Comparison of ENCODE assay signal across 14 mouse cellular contexts in genomic region chr7:141584048-141584841, GRCm38 (mm10). TPM values are rescaled to one million over a fixed set of nuclear protein-coding genes. Genes with fewer than 3 reads are reported as not detected.
DNase-seq lines count a peak whose midpoint lies in the region; ATAC-seq and TF ChIP-seq lines count a peak whose summit lies in the region.
"Had no signal": no experiment of that assay in that cellular context is flagged by ENCODE, and none has a peak within 500 bp of the region (broad histone marks: within the 10 kb centered on the region; RNA-seq: fewer than 3 reads in every experiment).

No protein-coding gene starts in this region.

- 0 out of 2 replicates have a peak, but pooled peaks have one; percentile 16 for TF ChIP-seq CTCF in kidney, adult 2 months (conservative IDR thresholded peaks at IDR 0.05; ENCODE audit: insufficient read depth, insufficient read length, low read depth, low read length)

- DNase-seq in kidney, adult 2 months, result peak; percentile 71
- DNase-seq in kidney, postnatal 10 days, result no peak
- DNase-seq in thymus, postnatal 4 days, result peak; percentile 35
- DNase-seq in thymus, postnatal 36 days, result no peak
- DNase-seq in liver, embryonic 11.5 days (ENCODE audit: low spot score), result no peak
- no peak for DNase-seq in embryonic facial prominence, embryonic 10.5 days (ENCODE audit: low spot score)
- DNase-seq in Muller cell, postnatal 12 days (ENCODE audit: inconsistent ontology term), result no peak
- DNase-seq in urinary bladder, postnatal 25 days (ENCODE audit: low spot score), result no peak
- DNase-seq: cerebellum, postnatal 36 days; heart, postnatal 4 days; kidney, adult 11 months; thymus, postnatal 25 days had no signal

- no peak overlapping the region for H3K9ac ChIP-seq in liver, embryonic 11.5 days (ENCODE audit: low read depth, low read length)
- H3K9ac ChIP-seq: limb, embryonic 13.5 days had no signal

- WGBS in kidney, adult 2 months, result 85% methylated on average over 5 of the region's 5 CpGs
- WGBS in liver, embryonic 11.5 days, result 87% methylated on average over 4 of the region's 5 CpGs
- WGBS in embryonic facial prominence, embryonic 10.5 days, result 78% methylated on average over 5 of the region's 5 CpGs

- peaks cover 46% of the 10 kb centered on the region for H3K4me1 ChIP-seq in kidney, adult 2 months (ENCODE audit: control insufficient read depth, insufficient read depth, low read length)
- H3K4me1 ChIP-seq in liver, embryonic 11.5 days (replicated peaks; ENCODE audit: control insufficient read depth, insufficient read depth, low read length), result peaks cover 46% of the 10 kb centered on the region
- H3K4me1 ChIP-seq in embryonic facial prominence, embryonic 10.5 days, result no peaks in the 10 kb centered on the region
- H3K4me1 ChIP-seq: limb, embryonic 13.5 days had no signal

- peak overlapping the region; percentile 62 for H3K4me2 ChIP-seq in liver, embryonic 11.5 days
- H3K4me2 ChIP-seq: limb, embryonic 13.5 days had no signal

- no peaks in the 10 kb centered on the region for H3K27me3 ChIP-seq in kidney, adult 2 months (replicated peaks; ENCODE audit: control insufficient read depth, insufficient read depth, low read length)
- H3K27me3 ChIP-seq in liver, embryonic 11.5 days (replicated peaks; ENCODE audit: control insufficient read depth, insufficient read depth, low read length), result no peaks in the 10 kb centered on the region
- no peaks in the 10 kb centered on the region for H3K27me3 ChIP-seq in embryonic facial prominence, embryonic 10.5 days (replicated peaks; ENCODE audit: low read depth, poor library complexity, severe bottlenecking)
- H3K27me3 ChIP-seq: CH12.LX; limb, embryonic 13.5 days had no signal

- H3K36me3 ChIP-seq in kidney, adult 2 months (ENCODE audit: control insufficient read depth, insufficient read depth, low read length), result no peaks in the 10 kb centered on the region; the same call in 1 of the 2 replicates
- H3K36me3 ChIP-seq in liver, embryonic 11.5 days (ENCODE audit: control insufficient read depth, insufficient read depth, low read length), result peaks cover 10% of the 10 kb centered on the region
- H3K36me3 ChIP-seq in embryonic facial prominence, embryonic 10.5 days (replicated peaks), result peaks cover 32% of the 10 kb centered on the region

- no peak for TF ChIP-seq POLR2A in kidney, adult 2 months (IDR thresholded peaks at IDR 0.05; ENCODE audit: low read depth, low read length)

- no peak for ATAC-seq in liver, embryonic 11.5 days (replicated peaks; ENCODE audit: low FRiP score)

- no peak overlapping the region for H3K4me3 ChIP-seq in kidney, adult 2 months (ENCODE audit: insufficient read depth, low read depth, low read length)
- no peak overlapping the region for H3K4me3 ChIP-seq in liver, embryonic 11.5 days (ENCODE audit: low read depth, low read length)
- no peak overlapping the region for H3K4me3 ChIP-seq in embryonic facial prominence, embryonic 10.5 days
- H3K4me3 ChIP-seq: limb, embryonic 13.5 days had no signal

- H3K9me3 ChIP-seq in liver, embryonic 11.5 days (ENCODE audit: control insufficient read depth, low read length), result no peaks in the 10 kb centered on the region
- H3K9me3 ChIP-seq in embryonic facial prominence, embryonic 10.5 days, result no peaks in the 10 kb centered on the region
- H3K9me3 ChIP-seq: limb, embryonic 13.5 days had no signal

- peak overlapping the region; percentile 66 for H3K27ac ChIP-seq in kidney, adult 2 months (ENCODE audit: insufficient read depth, low read depth, low read length)
- peak overlapping the region; percentile 97 for H3K27ac ChIP-seq in liver, embryonic 11.5 days (ENCODE audit: low read depth, low read length)
- no peak overlapping the region for H3K27ac ChIP-seq in embryonic facial prominence, embryonic 10.5 days (replicated peaks)
- H3K27ac ChIP-seq: limb, embryonic 13.5 days had no signal

RNA-seq across cellular contexts. Expression of gene Ap2a2, which starts 22.3 kb away (rescaled TPM):
- polyA plus RNA-seq in kidney, adult 2 months (2012; rRNA removed), result 94.8 and 95.4 TPM in 2 replicates
- polyA plus RNA-seq in liver, embryonic 11.5 days (2014; fragmentation: Nextera tagmentation; extraction: Ambion mirVana), result 94.4 and 102 TPM in 2 replicates
- polyA plus RNA-seq in embryonic facial prominence, embryonic 10.5 days (2016; fragmentation: Nextera tagmentation; extraction: Ambion mirVana), result 98.1 and 99.2 TPM in 2 replicates

RNA-seq across cellular contexts. Expression of gene Chid1, which starts 44.6 kb away (rescaled TPM):
- 34.4 and 35.6 TPM in 2 replicates for polyA plus RNA-seq in kidney, adult 2 months (2012; rRNA removed)
- 39.2 and 48.1 TPM in 2 replicates for polyA plus RNA-seq in liver, embryonic 11.5 days (2014; fragmentation: Nextera tagmentation; extraction: Ambion mirVana)
- 23.8 and 24.3 TPM in 2 replicates for polyA plus RNA-seq in embryonic facial prominence, embryonic 10.5 days (2016; fragmentation: Nextera tagmentation; extraction: Ambion mirVana)

Comparison
In these comparisons a context has a peak if more than half of its experiments do, and no peak if none do; other contexts are left out.
1. DNase-seq: peak in kidney, adult 2 months (single experiment) and thymus, postnatal 4 days (single experiment); none in kidney, postnatal 10 days (single experiment), thymus, postnatal 36 days (0 of 2), liver, embryonic 11.5 days (single experiment), embryonic facial prominence, embryonic 10.5 days (single experiment), Muller cell, postnatal 12 days (single experiment) and urinary bladder, postnatal 25 days (single experiment).